Mouse (Mus musculus) midbrain, postnatal 0 days (tissue): ENCODE measurements around the gene Dclre1b. TPM values are rescaled to one million over a fixed set of nuclear protein-coding genes. Genes with fewer than 3 reads are reported as not detected.

Source experiments
- ATAC-seq: fragments of 200-750 bp; cut with Nextera tagmentation; 2 replicates; pipeline ENCODE4 v1.8.0; 2017; ENCODE audit warnings: moderate number of reproducible peaks, mild to moderate bottlenecking, moderate TSS enrichment, moderate library complexity; ENCODE audit not compliant: low FRiP score
- DNase-seq: peaks from one replicate; pipeline ENCODE4 v3.0.0-alpha.2; 2015; ENCODE audit warnings: low spot score
- H3K27ac ChIP-seq: fragments of 300-500 bp; sonication (generic); 2 replicates; pipeline ENCODE4 v1.5.1; 2014; ENCODE audit warnings: low read depth, mild to moderate bottlenecking, low read length, mixed read lengths
- H3K27me3 ChIP-seq: fragments of 300-500 bp; sonication (generic); 2 replicates; pipeline ENCODE4 v1.6.1; 2014; ENCODE audit warnings: low read length, control low read depth, mixed read lengths; ENCODE audit not compliant: insufficient read depth
- H3K36me3 ChIP-seq: fragments of 300-500 bp; sonication (generic); 2 replicates; pipeline ENCODE4 v1.6.1; 2014; ENCODE audit warnings: low read length, control low read depth, mixed read lengths; ENCODE audit not compliant: insufficient read depth
- H3K4me1 ChIP-seq: fragments of 300-500 bp; sonication (generic); 2 replicates; pipeline ENCODE4 v1.6.1; 2014; ENCODE audit warnings: mild to moderate bottlenecking, control low read depth, antibody characterized with exemption, low read length, mixed read lengths; ENCODE audit not compliant: insufficient read depth
- H3K4me2 ChIP-seq: fragments of 300-500 bp; sonication (generic); 2 replicates; pipeline ENCODE4 v1.6.1; 2014; ENCODE audit warnings: low read depth, mild to moderate bottlenecking, low read length, mixed read lengths; ENCODE audit not compliant: poor library complexity, severe bottlenecking
- H3K4me3 ChIP-seq: fragments of 300-500 bp; sonication (generic); 2 replicates; pipeline ENCODE4 v1.5.1; 2014; ENCODE audit warnings: low read depth, mild to moderate bottlenecking, low read length, moderate library complexity
- H3K9ac ChIP-seq: fragments of 300-500 bp; sonication (generic); replicated peaks from 2 replicates; pipeline ENCODE4 v1.6.1; 2014; ENCODE audit warnings: mild to moderate bottlenecking, low read length, moderate library complexity, mixed read lengths; ENCODE audit not compliant: poor library complexity, severe bottlenecking
- H3K9me3 ChIP-seq: fragments of 300-500 bp; sonication (generic); 2 replicates; pipeline ENCODE4 v1.6.1; 2016; ENCODE audit warnings: low read length, control low read depth
- CTCF ChIP-seq: IDR thresholded peaks from 2 replicates; pipeline ENCODE4 v1.5.1; 2016; ENCODE audit warnings: antibody characterized with exemption, mild to moderate bottlenecking
- WGBS: fragments of 180-500 bp; shearing (Covaris S2); extraction: QIAGEN DNeasy Blood & Tissue Kit; methylation state at CpG from one replicate; pipeline ENCODE4 v1.1.7; 2014; 5-methylcytosine and 5-hydroxymethylcytosine counted together
- polyA plus RNA-seq: library from polyadenylated mRNA; unstranded; fragments of >200 nt; fragmentation: Nextera tagmentation; extraction: Ambion mirVana; gene quantifications from 2 replicates; pipeline ENCODE4 v1.2.1, GENCODE M21; 2015
- total RNA-seq: library from RNA; depleted of rRNA; stranded (reverse); fragments of >200 nt; gene quantifications from 2 replicates; pipeline ENCODE4 v1.2.3, GENCODE M21; 2014; rRNA removed

Dclre1b gene
- total and polyA plus RNA-seq, 2 experiments from 2014 or later, result 6.9 to 16.2 TPM

- Histone ChIP-seq H3K4me1 (no peaks in the 10 kb centered on the region), H3K4me2 (no peak overlapping the region), H3K4me3 (no peak overlapping the region), H3K36me3 (peaks cover 46% of the 10 kb centered on the region), H3K27ac (no peak overlapping the region), H3K27me3 (no peaks in the 10 kb centered on the region), H3K9ac (no peak overlapping the region), H3K9me3 (no peaks in the 10 kb centered on the region)
- WGBS, result 81% methylated on average over 7 of the region's 7 CpGs
- no peak for TF ChIP-seq CTCF
- ATAC-seq (no peak), DNase-seq (no peak)
Observed at GRCm38 (mm10) chr3:103758456-103758855, 50.8 kb downstream of the Dclre1b start.

GRCm38 (mm10) chr3:103756920-103757319 is 52.3 kb downstream of the Dclre1b start:
- DNase-seq (no peak), ATAC-seq (no peak)
- H3K9ac ChIP-seq, result no peak overlapping the region
- H3K27me3 ChIP-seq, result no peaks in the 10 kb centered on the region
- H3K9me3 ChIP-seq, result no peaks in the 10 kb centered on the region
- H3K4me3 ChIP-seq, result no peak overlapping the region
- H3K27ac ChIP-seq, result no peak overlapping the region
- WGBS, result 91% methylated on average over 2 of the region's 2 CpGs
- no peak for TF ChIP-seq CTCF
- no peak overlapping the region for H3K4me2 ChIP-seq
- peaks cover 40% of the 10 kb centered on the region for H3K36me3 ChIP-seq
- no peaks in the 10 kb centered on the region for H3K4me1 ChIP-seq

- DNase-seq, result no peak
- peaks cover 41% of the 10 kb centered on the region for H3K36me3 ChIP-seq
Observed at GRCm38 (mm10) chr3:103755351-103755750, 53.9 kb downstream of the Dclre1b start.

GRCm38 (mm10) chr3:103751558-103751957 is 57.7 kb downstream of the Dclre1b start:
- no peak overlapping the region for H3K4me2 ChIP-seq
- H3K36me3 ChIP-seq, result peaks cover 55% of the 10 kb centered on the region

More at GRCm38 (mm10) chr3:103755351-103755750, 53.9 kb downstream of the Dclre1b start:
- 77% methylated on average over 3 of the region's 3 CpGs for WGBS
- no peaks in the 10 kb centered on the region for H3K4me1 ChIP-seq
- no peak overlapping the region for H3K27ac ChIP-seq
- H3K27me3 ChIP-seq, result no peaks in the 10 kb centered on the region
- no peak overlapping the region for H3K4me2 ChIP-seq
- H3K9me3 ChIP-seq, result no peaks in the 10 kb centered on the region
- no peak overlapping the region for H3K4me3 ChIP-seq
- H3K9ac ChIP-seq, result no peak overlapping the region
- TF ChIP-seq CTCF, result no peak
- ATAC-seq, result no peak

More at GRCm38 (mm10) chr3:103751558-103751957, 57.7 kb downstream of the Dclre1b start:
- TF ChIP-seq CTCF, result no peak
- 91% methylated on average over 2 of the region's 2 CpGs for WGBS
- H3K9me3 ChIP-seq, result no peaks in the 10 kb centered on the region
- H3K4me3 ChIP-seq, result no peak overlapping the region
- H3K27ac ChIP-seq, result no peak overlapping the region
- H3K9ac ChIP-seq, result no peak overlapping the region
- no peak for DNase-seq
- H3K27me3 ChIP-seq, result no peaks in the 10 kb centered on the region
- no peaks in the 10 kb centered on the region for H3K4me1 ChIP-seq
- no peak for ATAC-seq

Other genes starting within 250 kb of the Dclre1b start
- 29.5 and 30.7 TPM in 2 replicates for gene Syt6, start 234.2 kb downstream of the Dclre1b start, total RNA-seq
- 9.0 and 10.0 TPM in 2 replicates for gene Syt6, start 234.2 kb downstream of the Dclre1b start, polyA plus RNA-seq
- gene Atg4a-ps, start 163.4 kb downstream of the Dclre1b start, total RNA-seq, result not detected in 2 replicates
- 0.22 TPM in 1 of 2 replicates, not detected in the other for gene Atg4a-ps, start 163.4 kb downstream of the Dclre1b start, polyA plus RNA-seq
- 7.5 and 9.0 TPM in 2 replicates for gene Olfml3, start 71.4 kb downstream of the Dclre1b start, total RNA-seq
- gene Olfml3, start 71.4 kb downstream of the Dclre1b start, polyA plus RNA-seq, result 7.0 and 8.9 TPM in 2 replicates
- not detected in 2 replicates for gene Gm10964, start 70.1 kb downstream of the Dclre1b start, total RNA-seq
- not detected in 2 replicates for gene Gm10964, start 70.1 kb downstream of the Dclre1b start, polyA plus RNA-seq
- gene Hipk1, start 17.9 kb downstream of the Dclre1b start, total RNA-seq, result 59.8 and 77.2 TPM in 2 replicates
- gene Hipk1, start 17.9 kb downstream of the Dclre1b start, polyA plus RNA-seq, result 7.2 and 7.7 TPM in 2 replicates
- 27.9 and 28.2 TPM in 2 replicates for gene Ap4b1, start 76 bp upstream of the Dclre1b start, total RNA-seq
- 16.2 and 18.2 TPM in 2 replicates for gene Ap4b1, start 76 bp upstream of the Dclre1b start, polyA plus RNA-seq
- gene Gm43064, start 129 bp upstream of the Dclre1b start, total RNA-seq, result 0.47 and 3.2 TPM in 2 replicates
- gene Gm43064, start 129 bp upstream of the Dclre1b start, polyA plus RNA-seq, result 0.09 and 0.35 TPM in 2 replicates
- 2.5 TPM in 1 of 2 replicates, not detected in the other for gene Bcl2l15, start 23.2 kb upstream of the Dclre1b start, total RNA-seq
- gene Bcl2l15, start 23.2 kb upstream of the Dclre1b start, polyA plus RNA-seq, result 0.17 TPM in 1 of 2 replicates, not detected in the other
- 0.09 TPM in 1 of 2 replicates, not detected in the other for gene Ptpn22, start 50.4 kb upstream of the Dclre1b start, total RNA-seq
- gene Ptpn22, start 50.4 kb upstream of the Dclre1b start, polyA plus RNA-seq, result 0.43 and 0.64 TPM in 2 replicates
- 35.5 and 38.4 TPM in 2 replicates for gene Rsbn1, start 104.7 kb upstream of the Dclre1b start, total RNA-seq
- 18.6 and 21.7 TPM in 2 replicates for gene Rsbn1, start 104.7 kb upstream of the Dclre1b start, polyA plus RNA-seq
- gene Phtf1, start 158.7 kb upstream of the Dclre1b start, total RNA-seq, result 24.3 and 31.6 TPM in 2 replicates
- gene Phtf1, start 158.7 kb upstream of the Dclre1b start, polyA plus RNA-seq, result 14.9 and 15.9 TPM in 2 replicates